Mouse (Mus musculus) heart, embryonic 14.5 days (tissue): ENCODE measurements around the gene Lrp2. TPM values are rescaled to one million over a fixed set of nuclear protein-coding genes. Genes with fewer than 3 reads are reported as not detected.

Experiments used
- ATAC-seq: fragments of 200-750 bp; cut with Nextera tagmentation; 2 replicates; pipeline ENCODE4 v1.8.0; 2017; ENCODE audit warnings: low read depth, moderate TSS enrichment; ENCODE audit not compliant: insufficient number of reproducible peaks, insufficient read depth, low FRiP score
- H3K27ac ChIP-seq, 2 experiments: fragments of 200-500 bp in 1 of 2; fragments of 300-500 bp in 1 of 2; sonication (generic) in 1 of 2; replicated peaks in 1 of 2; 2 replicates each; pipeline ENCODE4 v1.5.1; 2012 to 2014; ENCODE audit warnings: low read depth in 2 of 2, low read length in 2 of 2, control low read depth in 1 of 2, mild to moderate bottlenecking in 1 of 2, mixed read lengths in 1 of 2; ENCODE audit not compliant: control insufficient read depth in 1 of 2, insufficient read depth in 1 of 2
- H3K27me3 ChIP-seq: fragments of 300-500 bp; sonication (generic); 2 replicates; pipeline ENCODE4 v1.6.1; 2014; ENCODE audit warnings: mild to moderate bottlenecking, low read length, control low read depth; ENCODE audit not compliant: control insufficient read depth, insufficient read depth
- H3K36me3 ChIP-seq: fragments of 300-500 bp; sonication (generic); 2 replicates; pipeline ENCODE4 v1.6.1; 2014; ENCODE audit warnings: mild to moderate bottlenecking, control low read depth, low read length, mixed read lengths; ENCODE audit not compliant: control insufficient read depth, insufficient read depth
- H3K4me1 ChIP-seq, 2 experiments: fragments of 200-500 bp in 1 of 2; fragments of 300-500 bp in 1 of 2; sonication (generic) in 1 of 2; 2 replicates each; pipeline ENCODE4 v1.6.1; 2012 to 2014; ENCODE audit warnings: low read length in 2 of 2, control low read depth in 1 of 2, mixed read lengths in 1 of 2; ENCODE audit not compliant: control insufficient read depth in 2 of 2, insufficient read depth in 2 of 2
- H3K4me2 ChIP-seq: fragments of 300-500 bp; sonication (generic); 2 replicates; pipeline ENCODE4 v1.6.1; 2014; ENCODE audit warnings: mild to moderate bottlenecking, low read length
- H3K4me3 ChIP-seq, 2 experiments: fragments of 200-500 bp in 1 of 2; fragments of 300-500 bp in 1 of 2; sonication (generic) in 1 of 2; 2 replicates each; pipeline ENCODE4 v1.5.1; 2012 to 2014; ENCODE audit warnings: low read length in 2 of 2, mild to moderate bottlenecking in 2 of 2, control low read depth in 1 of 2, low read depth in 1 of 2, moderate library complexity in 1 of 2; ENCODE audit not compliant: control insufficient read depth in 1 of 2, insufficient read depth in 1 of 2
- H3K9ac ChIP-seq: fragments of 300-500 bp; sonication (generic); 2 replicates; pipeline ENCODE4 v1.6.1; 2014; ENCODE audit warnings: mild to moderate bottlenecking, low read length
- H3K9me3 ChIP-seq: fragments of 300-500 bp; sonication (generic); 2 replicates; pipeline ENCODE4 v1.6.1; 2016; ENCODE audit warnings: low read length, control low read depth; ENCODE audit not compliant: control insufficient read depth
- WGBS: fragments of 180-500 bp; shearing (Covaris S2); extraction: QIAGEN DNeasy Blood & Tissue Kit; methylation state at CpG from one replicate; pipeline ENCODE4 v1.1.7; 2014; 5-methylcytosine and 5-hydroxymethylcytosine counted together
- polyA plus RNA-seq: library from polyadenylated mRNA; unstranded; fragments of >200 nt; fragmentation: Nextera tagmentation; extraction: Ambion mirVana; gene quantifications from 2 replicates; pipeline ENCODE4 v1.2.1, GENCODE M21; 2014

Lrp2 gene
- polyA plus RNA-seq: 0.85 and 1.00 TPM in 2 replicates

GRCm38 (mm10) chr2:69585886-69586398 lies at the start of gene Lrp2:
Gene Lrp2, minus strand, starts transcription at chr2:69586065.
- no peaks in the 10 kb centered on the region for H3K9me3 ChIP-seq
- WGBS: under 1% methylated on average over 37 of the region's 45 CpGs
- peaks cover 31% of the 10 kb centered on the region; the same call in 1 of the 2 replicates for H3K27me3 ChIP-seq
- H3K27ac ChIP-seq: no peak within 1 kb of the TSS
- H3K9ac ChIP-seq: peak within 1 kb of the TSS; percentile 61
- peak within 1 kb of the TSS; percentile 66 to 76 for H3K4me3 ChIP-seq
- peak within 1 kb of the TSS; percentile 100 for H3K4me2 ChIP-seq
- ATAC-seq: peak; percentile 77; the same call in 1 of the 2 replicates
- peaks cover 8 to 27% of the 10 kb centered on the region in 2 experiments for H3K4me1 ChIP-seq
- H3K36me3 ChIP-seq: no peaks in the 10 kb centered on the region

DNA sequence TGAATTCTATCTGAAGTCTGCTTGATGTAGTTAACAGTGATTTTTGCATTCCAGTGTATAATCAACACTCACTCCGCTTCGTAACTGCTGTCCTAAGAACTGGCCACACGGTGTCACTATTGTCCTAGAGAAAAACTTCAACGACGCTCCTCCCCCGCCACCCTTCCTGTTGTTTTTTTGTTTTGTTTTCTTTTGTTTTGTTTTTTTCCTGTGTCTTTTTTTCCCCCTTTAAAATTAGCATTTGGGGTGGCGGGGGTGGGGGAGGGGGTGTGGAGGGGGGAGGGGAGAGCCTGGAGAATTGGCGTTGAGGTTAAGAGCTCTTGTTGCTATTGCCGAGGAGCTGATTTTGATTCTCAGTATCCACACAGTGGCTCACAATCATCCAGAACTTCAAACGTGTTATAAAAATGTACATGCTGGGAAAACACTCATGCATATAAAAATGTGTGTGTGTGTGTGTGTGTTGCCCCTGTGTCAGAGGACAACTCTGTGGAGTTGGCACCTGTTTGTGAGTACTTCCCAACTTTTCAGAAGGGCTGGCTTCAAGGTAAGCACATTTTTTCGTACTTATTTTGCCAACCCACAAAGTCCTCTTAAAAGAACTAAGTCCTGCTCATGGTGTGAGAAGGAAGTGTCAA lies 49.3 kb upstream of the Lrp2 start:
- no peaks in the 10 kb centered on the region for H3K36me3 ChIP-seq
- 8% methylated on average over 11 of the region's 11 CpGs for WGBS
- H3K4me2 ChIP-seq: peak overlapping the region; percentile 55
- peak overlapping the region; percentile 67 for H3K9ac ChIP-seq
- H3K4me3 ChIP-seq: peak overlapping the region in 1 of 2 experiments; percentile 46; a peak in 2 of 4 replicates
- no peak overlapping the region for H3K27ac ChIP-seq
- H3K27me3 ChIP-seq: no peaks in the 10 kb centered on the region
- ATAC-seq: no peak
- no peaks in the 10 kb centered on the region; a peak in 1 of 4 replicates for H3K4me1 ChIP-seq
- no peaks in the 10 kb centered on the region for H3K9me3 ChIP-seq

GRCm38 (mm10) chr2:69631449-69631848 lies 45.6 kb upstream of the Lrp2 start:
- no peaks in the 10 kb centered on the region; a peak in 1 of 4 replicates for H3K4me1 ChIP-seq
- H3K36me3 ChIP-seq: no peaks in the 10 kb centered on the region
- no peaks in the 10 kb centered on the region for H3K9me3 ChIP-seq
- no peak overlapping the region for H3K27ac ChIP-seq
- no peak for ATAC-seq
- WGBS: 75% methylated on average over 2 of the region's 2 CpGs
- no peak overlapping the region for H3K4me2 ChIP-seq
- no peaks in the 10 kb centered on the region for H3K27me3 ChIP-seq
- H3K4me3 ChIP-seq: no peak overlapping the region
- H3K9ac ChIP-seq: no peak overlapping the region

DNA sequence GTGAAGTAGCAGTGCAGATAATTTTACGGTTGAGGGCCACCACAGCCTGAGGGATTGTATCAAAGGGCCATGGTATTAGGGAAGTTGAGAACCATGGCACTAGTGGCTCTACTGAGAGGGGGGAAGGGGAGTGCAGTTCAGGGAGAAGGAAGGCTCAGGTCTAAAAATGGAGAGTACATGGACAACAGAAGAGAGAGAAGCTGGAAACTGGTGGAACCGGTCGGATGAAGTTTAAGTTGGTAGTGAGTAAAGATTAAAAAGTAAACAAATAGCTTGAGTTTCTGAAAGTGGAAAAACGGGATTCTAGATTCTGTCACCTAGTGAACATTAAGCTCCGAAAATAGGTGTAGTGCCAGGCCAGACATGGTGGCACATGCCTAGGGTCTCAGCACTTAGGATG lies 44.9 kb upstream of the Lrp2 start:
- no peaks in the 10 kb centered on the region; a peak in 1 of 4 replicates for H3K4me1 ChIP-seq
- no peak overlapping the region for H3K9ac ChIP-seq
- H3K27me3 ChIP-seq: no peaks in the 10 kb centered on the region
- no peak overlapping the region for H3K4me2 ChIP-seq
- H3K9me3 ChIP-seq: no peaks in the 10 kb centered on the region
- no peak overlapping the region for H3K4me3 ChIP-seq
- ATAC-seq: no peak
- H3K27ac ChIP-seq: no peak overlapping the region
- 92% methylated on average over 5 of the region's 5 CpGs for WGBS
- H3K36me3 ChIP-seq: no peaks in the 10 kb centered on the region

GRCm38 (mm10) chr2:69629914-69630313 lies 44.0 kb upstream of the Lrp2 start:
- Histone ChIP-seq H3K36me3 (no peaks in the 10 kb centered on the region), H3K4me1 (no peaks in the 10 kb centered on the region), H3K4me3 (no peak overlapping the region), H3K9me3 (no peaks in the 10 kb centered on the region), H3K27ac (no peak overlapping the region), H3K4me2 (no peak overlapping the region), H3K27me3 (no peaks in the 10 kb centered on the region), H3K9ac (no peak overlapping the region)
- ATAC-seq: no peak
- 78% methylated on average over 6 of the region's 6 CpGs for WGBS

DNA sequence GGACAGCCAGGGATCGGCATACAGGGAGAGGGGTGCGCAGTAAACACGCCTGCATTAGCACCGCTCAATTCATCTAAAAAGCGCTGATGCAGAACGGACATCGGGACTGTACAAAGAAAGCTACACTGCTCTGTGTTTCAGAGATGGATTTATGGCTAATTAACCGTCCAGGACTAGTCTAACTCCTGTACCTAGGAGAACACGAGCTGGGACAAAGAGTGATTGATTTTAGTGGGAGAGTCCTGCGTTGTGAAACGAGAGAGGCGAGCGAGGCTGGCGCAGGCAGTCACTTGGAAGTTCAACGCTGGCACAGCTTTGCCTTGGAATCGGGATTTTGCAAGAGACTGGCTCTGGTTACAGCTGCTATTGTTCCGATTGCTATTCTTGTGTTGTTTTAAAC lies 43.4 kb upstream of the Lrp2 start:
- WGBS: 78% methylated on average over 17 of the region's 17 CpGs
- H3K27me3 ChIP-seq: no peaks in the 10 kb centered on the region
- no peak for ATAC-seq

GRCm38 (mm10) chr2:69619286-69619685 lies 33.4 kb upstream of the Lrp2 start:
- ATAC-seq: no peak
- no peak overlapping the region for H3K4me2 ChIP-seq
- no peak overlapping the region for H3K4me3 ChIP-seq
- no peak overlapping the region for H3K27ac ChIP-seq
- H3K9me3 ChIP-seq: no peaks in the 10 kb centered on the region
- H3K27me3 ChIP-seq: no peaks in the 10 kb centered on the region
- no peaks in the 10 kb centered on the region for H3K4me1 ChIP-seq
- H3K36me3 ChIP-seq: no peaks in the 10 kb centered on the region
- no peak overlapping the region for H3K9ac ChIP-seq

More for the DNA sequence above, 43.4 kb upstream of the Lrp2 start:
- H3K4me1 ChIP-seq: no peaks in the 10 kb centered on the region
- H3K9me3 ChIP-seq: no peaks in the 10 kb centered on the region
- no peak overlapping the region for H3K4me3 ChIP-seq
- no peak overlapping the region for H3K4me2 ChIP-seq
- no peak overlapping the region for H3K27ac ChIP-seq
- H3K9ac ChIP-seq: no peak overlapping the region
- H3K36me3 ChIP-seq: no peaks in the 10 kb centered on the region

DNA sequence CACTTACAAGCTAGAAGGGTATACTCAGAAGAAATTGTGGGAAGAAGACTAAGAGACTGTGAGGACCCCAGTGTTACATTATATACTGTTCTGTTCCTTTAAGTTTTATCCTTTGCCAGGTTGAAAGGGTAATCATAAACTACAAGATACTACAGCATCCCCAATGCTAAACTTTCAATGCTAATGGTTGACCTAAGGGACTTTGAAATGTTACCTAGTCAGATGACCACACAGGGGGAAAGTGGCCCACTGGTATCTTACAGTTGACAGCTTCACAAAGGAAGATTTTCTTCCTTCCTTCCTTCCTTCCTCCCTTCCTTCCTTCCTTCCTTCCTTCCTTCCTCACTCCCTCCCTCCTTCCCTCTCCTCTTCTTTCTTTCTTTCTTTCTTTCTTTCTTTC lies 32.5 kb upstream of the Lrp2 start:
- no peak for ATAC-seq
- Histone ChIP-seq H3K36me3 (no peaks in the 10 kb centered on the region), H3K4me1 (no peaks in the 10 kb centered on the region), H3K4me2 (no peak overlapping the region), H3K4me3 (no peak overlapping the region), H3K9me3 (no peaks in the 10 kb centered on the region), H3K27ac (no peak overlapping the region), H3K9ac (no peak overlapping the region), H3K27me3 (no peaks in the 10 kb centered on the region)
